Mouse (Mus musculus): ENCODE results near the gene Vmn1r184. TPM values are rescaled to one million over a fixed set of nuclear protein-coding genes. Genes with fewer than 3 reads are reported as not detected.
"Not testable (repeated sequence)": the region's sequence is repeated elsewhere in the genome, so short reads cannot be mapped to it uniquely, and the experiment has no call there.

Vmn1r184 gene
- not detected in 2 replicates for polyA plus RNA-seq (2014; fragmentation: Nextera tagmentation; extraction: Ambion mirVana)

GRCm38 (mm10) chr7:26260034-26260433, at the start of gene Vmn1r184:
Gene Vmn1r184, plus strand, starts transcription at chr7:26260334.
- not testable (repeated sequence) for H3K4me3 ChIP-seq (ENCODE audit: low read depth, low read length); H3K9ac ChIP-seq (replicated peaks; ENCODE audit: low read length)

GRCm38 (mm10) chr7:26303429-26304166, 43.5 kb downstream of the Vmn1r184 start:
- not testable (repeated sequence) for H3K4me3 ChIP-seq (ENCODE audit: low read depth, low read length); H3K36me3 ChIP-seq (replicated peaks; ENCODE audit: control insufficient read depth, insufficient read depth, low read depth, low read length); H3K4me2 ChIP-seq (ENCODE audit: low read depth, low read length); H3K9ac ChIP-seq (replicated peaks; ENCODE audit: low read length); H3K27me3 ChIP-seq (ENCODE audit: control insufficient read depth, insufficient read depth, low read length); DNase-seq (ENCODE audit: low spot score); ATAC-seq (replicated peaks; ENCODE audit: insufficient number of reproducible peaks, low FRiP score, low TSS enrichment, low read depth); H3K9me3 ChIP-seq (replicated peaks; ENCODE audit: control insufficient read depth, low read length); H3K27ac ChIP-seq (replicated peaks; ENCODE audit: low read depth, low read length); H3K4me1 ChIP-seq (ENCODE audit: control insufficient read depth, insufficient read depth, low read length)
- WGBS, result 79% methylated on average over 8 of the region's 8 CpGs

More at GRCm38 (mm10) chr7:26260034-26260433, at the start of gene Vmn1r184:
- not testable (repeated sequence) for H3K4me1 ChIP-seq (ENCODE audit: control insufficient read depth, insufficient read depth, low read length); H3K27ac ChIP-seq (replicated peaks; ENCODE audit: low read depth, low read length); H3K4me2 ChIP-seq (ENCODE audit: low read depth, low read length); H3K27me3 ChIP-seq (ENCODE audit: control insufficient read depth, insufficient read depth, low read length); ATAC-seq (replicated peaks; ENCODE audit: insufficient number of reproducible peaks, low FRiP score, low TSS enrichment, low read depth); DNase-seq (ENCODE audit: low spot score); H3K36me3 ChIP-seq (replicated peaks; ENCODE audit: control insufficient read depth, insufficient read depth, low read depth, low read length); H3K9me3 ChIP-seq (replicated peaks; ENCODE audit: control insufficient read depth, low read length)
- WGBS, result 84% methylated on average over 1 of the region's 1 CpGs

- not testable (repeated sequence) for H3K4me1 ChIP-seq (ENCODE audit: control insufficient read depth, insufficient read depth, low read length); H3K9ac ChIP-seq (replicated peaks; ENCODE audit: low read length); H3K27me3 ChIP-seq (ENCODE audit: control insufficient read depth, insufficient read depth, low read length); H3K36me3 ChIP-seq (replicated peaks; ENCODE audit: control insufficient read depth, insufficient read depth, low read depth, low read length); H3K4me2 ChIP-seq (ENCODE audit: low read depth, low read length); H3K9me3 ChIP-seq (replicated peaks; ENCODE audit: control insufficient read depth, low read length); ATAC-seq (replicated peaks; ENCODE audit: insufficient number of reproducible peaks, low FRiP score, low TSS enrichment, low read depth); H3K4me3 ChIP-seq (ENCODE audit: low read depth, low read length); DNase-seq (ENCODE audit: low spot score); H3K27ac ChIP-seq (replicated peaks; ENCODE audit: low read depth, low read length)
- 77% methylated on average over 2 of the region's 2 CpGs for WGBS
Measured at GRCm38 (mm10) chr7:26306926-26307325, 46.8 kb downstream of the Vmn1r184 start, which contains the start of gene Cyp2a4. Gene Cyp2a4, plus strand, starts transcription at chr7:26307169.

- not testable (repeated sequence) for H3K9me3 ChIP-seq (replicated peaks; ENCODE audit: control insufficient read depth, low read length); ATAC-seq (replicated peaks; ENCODE audit: insufficient number of reproducible peaks, low FRiP score, low TSS enrichment, low read depth); H3K27me3 ChIP-seq (ENCODE audit: control insufficient read depth, insufficient read depth, low read length); DNase-seq (ENCODE audit: low spot score); H3K4me2 ChIP-seq (ENCODE audit: low read depth, low read length); H3K36me3 ChIP-seq (replicated peaks; ENCODE audit: control insufficient read depth, insufficient read depth, low read depth, low read length); H3K27ac ChIP-seq (replicated peaks; ENCODE audit: low read depth, low read length); H3K4me1 ChIP-seq (ENCODE audit: control insufficient read depth, insufficient read depth, low read length); H3K9ac ChIP-seq (replicated peaks; ENCODE audit: low read length); H3K4me3 ChIP-seq (ENCODE audit: low read depth, low read length)
- WGBS, result 85% methylated on average over 4 of the region's 4 CpGs
Measured at GRCm38 (mm10) chr7:26311786-26312185, 51.7 kb downstream of the Vmn1r184 start.

GRCm38 (mm10) chr7:26315194-26315593, 55.1 kb downstream of the Vmn1r184 start:
- not testable (repeated sequence) for ATAC-seq (replicated peaks; ENCODE audit: insufficient number of reproducible peaks, low FRiP score, low TSS enrichment, low read depth); H3K27ac ChIP-seq (replicated peaks; ENCODE audit: low read depth, low read length); H3K9me3 ChIP-seq (replicated peaks; ENCODE audit: control insufficient read depth, low read length); H3K36me3 ChIP-seq (replicated peaks; ENCODE audit: control insufficient read depth, insufficient read depth, low read depth, low read length); H3K4me1 ChIP-seq (ENCODE audit: control insufficient read depth, insufficient read depth, low read length); H3K27me3 ChIP-seq (ENCODE audit: control insufficient read depth, insufficient read depth, low read length); DNase-seq (ENCODE audit: low spot score); H3K4me3 ChIP-seq (ENCODE audit: low read depth, low read length); H3K9ac ChIP-seq (replicated peaks; ENCODE audit: low read length); H3K4me2 ChIP-seq (ENCODE audit: low read depth, low read length)
- 77% methylated on average over 2 of the region's 2 CpGs for WGBS

GRCm38 (mm10) chr7:26315809-26316208, 55.7 kb downstream of the Vmn1r184 start:
- not testable (repeated sequence) for H3K9me3 ChIP-seq (replicated peaks; ENCODE audit: control insufficient read depth, low read length); H3K4me3 ChIP-seq (ENCODE audit: low read depth, low read length); ATAC-seq (replicated peaks; ENCODE audit: insufficient number of reproducible peaks, low FRiP score, low TSS enrichment, low read depth); H3K36me3 ChIP-seq (replicated peaks; ENCODE audit: control insufficient read depth, insufficient read depth, low read depth, low read length); H3K27ac ChIP-seq (replicated peaks; ENCODE audit: low read depth, low read length); H3K4me2 ChIP-seq (ENCODE audit: low read depth, low read length); H3K27me3 ChIP-seq (ENCODE audit: control insufficient read depth, insufficient read depth, low read length); DNase-seq (ENCODE audit: low spot score); H3K4me1 ChIP-seq (ENCODE audit: control insufficient read depth, insufficient read depth, low read length); H3K9ac ChIP-seq (replicated peaks; ENCODE audit: low read length)
- WGBS, result 90% methylated on average over 4 of the region's 4 CpGs

Other genes with a start within 250 kb of the Vmn1r184 start
- not detected in 2 replicates for gene Cyp2b13, start 198.8 kb upstream of the Vmn1r184 start, polyA plus RNA-seq (2014; fragmentation: Nextera tagmentation; extraction: Ambion mirVana)
- not detected in 2 replicates for gene Cyp2b9, start 86.9 kb upstream of the Vmn1r184 start, polyA plus RNA-seq (2014; fragmentation: Nextera tagmentation; extraction: Ambion mirVana)
- gene Cyp2a4, start 46.8 kb downstream of the Vmn1r184 start, polyA plus RNA-seq (2014; fragmentation: Nextera tagmentation; extraction: Ambion mirVana), result not detected in 2 replicates
- not detected in 2 replicates for gene Nlrp9c, start 143.4 kb downstream of the Vmn1r184 start, polyA plus RNA-seq (2014; fragmentation: Nextera tagmentation; extraction: Ambion mirVana)
- not detected in 2 replicates for gene Nlrp4a, start 174.8 kb downstream of the Vmn1r184 start, polyA plus RNA-seq (2014; fragmentation: Nextera tagmentation; extraction: Ambion mirVana)